Comparison of ENCODE assay signal across 10 mouse cellular contexts in genomic region chr10:10689668-10690223, GRCm38 (mm10). TPM values are rescaled to one million over a fixed set of nuclear protein-coding genes. Genes with fewer than 3 reads are reported as not detected.
DNase-seq lines count a peak whose midpoint lies in the region; ATAC-seq and TF ChIP-seq lines count a peak whose summit lies in the region.
"Had no signal": no experiment of that assay in that cellular context is flagged by ENCODE, and none has a peak within 500 bp of the region (broad histone marks: within the 10 kb centered on the region; RNA-seq: fewer than 3 reads in every experiment).

No protein-coding gene starts in this region.

- peak; percentile 17 for ATAC-seq in hindbrain, embryonic 12.5 days (ENCODE audit: low FRiP score)
- ATAC-seq: activated CD4-positive, CD25-positive, alpha-beta regulatory T cell, adult 4 months had no signal

- peak overlapping the region; percentile 55 for H3K4me3 ChIP-seq in gastrocnemius, adult 2 months
- peak overlapping the region; percentile 46 for H3K4me3 ChIP-seq in bone marrow macrophage, adult 2 months (ENCODE audit: insufficient read depth, low read length)
- H3K4me3 ChIP-seq in hindbrain, embryonic 12.5 days = peak overlapping the region; percentile 46
- H3K4me3 ChIP-seq in midbrain, embryonic 10.5 days = peak overlapping the region; percentile 68
- no peak overlapping the region for H3K4me3 ChIP-seq in kidney, adult 2 months (ENCODE audit: insufficient read depth, low read depth, low read length)

- no peak overlapping the region for H3K27ac ChIP-seq in gastrocnemius, adult 2 months
- no peak overlapping the region for H3K27ac ChIP-seq in bone marrow macrophage, adult 2 months (ENCODE audit: insufficient read depth, low read depth, low read length)
- no peak overlapping the region for H3K27ac ChIP-seq in hindbrain, embryonic 12.5 days
- H3K27ac ChIP-seq in midbrain, embryonic 10.5 days (replicated peaks) = peak overlapping the region; percentile 69; the same call in 1 of the 2 replicates
- H3K27ac ChIP-seq in kidney, adult 2 months (ENCODE audit: insufficient read depth, low read depth, low read length) = no peak overlapping the region

- 0 out of 2 replicates have a peak, but pooled peaks cover 4% of the 10 kb centered on the region for H3K27me3 ChIP-seq in hindbrain, embryonic 12.5 days
- H3K27me3 ChIP-seq in midbrain, embryonic 10.5 days (ENCODE audit: low read depth, poor library complexity, severe bottlenecking) = peaks cover 28% of the 10 kb centered on the region
- no peaks in the 10 kb centered on the region for H3K27me3 ChIP-seq in kidney, adult 2 months (replicated peaks; ENCODE audit: control insufficient read depth, insufficient read depth, low read length)

- no peaks in the 10 kb centered on the region for H3K9me3 ChIP-seq in hindbrain, embryonic 12.5 days (replicated peaks)
- no peaks in the 10 kb centered on the region for H3K9me3 ChIP-seq in midbrain, embryonic 10.5 days (replicated peaks)

- no peak for TF ChIP-seq POLR2A in bone marrow macrophage, adult 2 months (IDR thresholded peaks at IDR 0.05; ENCODE audit: borderline replicate concordance, low read depth, low read length)
- TF ChIP-seq POLR2A in kidney, adult 2 months (IDR thresholded peaks at IDR 0.05; ENCODE audit: low read depth, low read length) = no peak

- intact Hi-C loops in gastrocnemius, adult 2 months (cut with DNase I) = no loop called here
- intact Hi-C loops in gastrocnemius, postnatal 14 days (cut with DNase I; ENCODE audit: low total_unique reads) = no loop called here

- no peaks in the 10 kb centered on the region for H3K4me1 ChIP-seq in bone marrow macrophage, adult 2 months (ENCODE audit: control insufficient read depth, insufficient read depth, low read length)
- H3K4me1 ChIP-seq in hindbrain, embryonic 12.5 days = peaks cover 10% of the 10 kb centered on the region; the same call in 1 of the 2 replicates
- peaks cover 15% of the 10 kb centered on the region for H3K4me1 ChIP-seq in midbrain, embryonic 10.5 days
- peaks cover 3% of the 10 kb centered on the region; the same call in 1 of the 2 replicates for H3K4me1 ChIP-seq in kidney, adult 2 months (ENCODE audit: control insufficient read depth, insufficient read depth, low read length)

- peak overlapping the region; percentile 51 for H3K9ac ChIP-seq in hindbrain, embryonic 12.5 days

- no peak for DNase-seq in gastrocnemius, adult 2 months
- no peak for DNase-seq in gastrocnemius, postnatal 14 days
- no peak for DNase-seq in midbrain, embryonic 10.5 days (ENCODE audit: low spot score)
- no peak for DNase-seq in right cerebral cortex, postnatal 14 days
- no peak for DNase-seq in frontal cortex, postnatal 25 days (ENCODE audit: low spot score in 2 of 2)
- no peak for DNase-seq in kidney, adult 2 months
- DNase-seq: lung, adult 18-20 months had no signal

- no peak for TF ChIP-seq CTCF in gastrocnemius, adult 2 months (IDR thresholded peaks at IDR 0.05)
- no peak for TF ChIP-seq CTCF in bone marrow macrophage, adult 2 months (IDR thresholded peaks at IDR 0.05; ENCODE audit: low read depth, low read length)
- no peak for TF ChIP-seq CTCF in kidney, adult 2 months (conservative IDR thresholded peaks at IDR 0.05; ENCODE audit: insufficient read depth, insufficient read length, low read depth, low read length)

- peak overlapping the region; percentile 95 for H3K4me2 ChIP-seq in hindbrain, embryonic 12.5 days (replicated peaks)

- H3K36me3 ChIP-seq in hindbrain, embryonic 12.5 days = no peaks in the 10 kb centered on the region
- no peaks in the 10 kb centered on the region for H3K36me3 ChIP-seq in midbrain, embryonic 10.5 days
- no peaks in the 10 kb centered on the region for H3K36me3 ChIP-seq in kidney, adult 2 months (ENCODE audit: control insufficient read depth, insufficient read depth, low read length)

- 13% methylated on average over 11 of the region's 11 CpGs for WGBS in hindbrain, embryonic 12.5 days
- WGBS in midbrain, embryonic 10.5 days = 14% methylated on average over 11 of the region's 11 CpGs
- WGBS in kidney, adult 2 months = 10% methylated on average over 11 of the region's 11 CpGs

RNA-seq across cellular contexts. Expression of gene Gm10944, which starts 8.6 kb away (rescaled TPM):
- total RNA-seq in gastrocnemius, adult 2 months (2021) = not detected
- not detected for total RNA-seq in gastrocnemius, postnatal 14 days (2021)
- polyA plus RNA-seq in bone marrow macrophage, adult 2 months (2012; ENCODE audit: insufficient read depth, insufficient read length, missing spikeins) = not detected in 2 replicates
- not detected in 2 replicates for polyA plus RNA-seq in hindbrain, embryonic 12.5 days (2016; fragmentation: Nextera tagmentation; extraction: Ambion mirVana)
- polyA plus RNA-seq in midbrain, embryonic 10.5 days (2016; fragmentation: Nextera tagmentation; extraction: Ambion mirVana) = not detected in 2 replicates
- not detected in 2 replicates for polyA plus RNA-seq in kidney, adult 2 months (2012; rRNA removed)
- polyA plus RNA-seq: activated CD4-positive, CD25-positive, alpha-beta regulatory T cell, adult 4 months had no signal
